Mouse (Mus musculus) intestine, postnatal 0 days (tissue): ENCODE measurements around the gene Cep112. TPM values are rescaled to one million over a fixed set of nuclear protein-coding genes. Genes with fewer than 3 reads are reported as not detected.

Source experiments
- ATAC-seq: fragments of 200-750 bp; cut with Nextera tagmentation; 2 replicates; pipeline ENCODE4 v1.8.0; 2017; ENCODE audit warnings: mild to moderate bottlenecking, moderate TSS enrichment, moderate library complexity
- H3K27ac ChIP-seq: fragments of 300-500 bp; sonication (generic); 2 replicates; pipeline ENCODE4 v1.5.1; 2014; ENCODE audit warnings: mild to moderate bottlenecking, low read depth, low read length, moderate library complexity
- H3K27me3 ChIP-seq: fragments of 300-500 bp; sonication (generic); replicated peaks from 2 replicates; pipeline ENCODE4 v1.6.1; 2014; ENCODE audit warnings: low read length, mixed read lengths; ENCODE audit not compliant: control insufficient read depth, insufficient read depth
- H3K36me3 ChIP-seq: fragments of 300-500 bp; sonication (generic); 2 replicates; pipeline ENCODE4 v1.6.1; 2014; ENCODE audit warnings: mild to moderate bottlenecking, moderate library complexity; ENCODE audit not compliant: control insufficient read depth, insufficient read depth
- H3K4me1 ChIP-seq: fragments of 300-500 bp; sonication (generic); replicated peaks from 2 replicates; pipeline ENCODE4 v1.6.1; 2014; ENCODE audit warnings: antibody characterized with exemption, low read length, mixed read lengths; ENCODE audit not compliant: control insufficient read depth, insufficient read depth
- H3K4me2 ChIP-seq: fragments of 300-500 bp; sonication (generic); replicated peaks from 2 replicates; pipeline ENCODE4 v1.6.1; 2014; ENCODE audit warnings: low read depth, mild to moderate bottlenecking, moderate library complexity
- H3K4me3 ChIP-seq: fragments of 300-500 bp; sonication (generic); 2 replicates; pipeline ENCODE4 v1.5.1; 2014; ENCODE audit warnings: low read depth, low read length
- H3K9ac ChIP-seq: fragments of 300-500 bp; sonication (generic); 2 replicates; pipeline ENCODE4 v1.6.1; 2014; ENCODE audit warnings: mild to moderate bottlenecking, low read depth, low read length
- H3K9me3 ChIP-seq: fragments of 300-500 bp; sonication (generic); 2 replicates; pipeline ENCODE4 v1.6.1; 2016; ENCODE audit warnings: mixed run types; ENCODE audit not compliant: control insufficient read depth
- CTCF ChIP-seq: sonication (generic); IDR thresholded peaks from 2 replicates; pipeline ENCODE4 v1.5.1; 2016; ENCODE audit warnings: low read depth, mild to moderate bottlenecking, control low read depth, antibody characterized with exemption, moderate library complexity
- WGBS: fragments of 180-500 bp; shearing (Covaris S2); extraction: QIAGEN DNeasy Blood & Tissue Kit; methylation state at CpG from one replicate; pipeline ENCODE4 v1.1.7; 2014; 5-methylcytosine and 5-hydroxymethylcytosine counted together
- polyA plus RNA-seq: library from polyadenylated mRNA; unstranded; fragments of >200 nt; fragmentation: Nextera tagmentation; extraction: Ambion mirVana; gene quantifications from 2 replicates; pipeline ENCODE4 v1.2.1, GENCODE M21; 2015

Cep112 gene
- polyA plus RNA-seq, 1 experiment from 2014 or later: 3.9 TPM

DNA sequence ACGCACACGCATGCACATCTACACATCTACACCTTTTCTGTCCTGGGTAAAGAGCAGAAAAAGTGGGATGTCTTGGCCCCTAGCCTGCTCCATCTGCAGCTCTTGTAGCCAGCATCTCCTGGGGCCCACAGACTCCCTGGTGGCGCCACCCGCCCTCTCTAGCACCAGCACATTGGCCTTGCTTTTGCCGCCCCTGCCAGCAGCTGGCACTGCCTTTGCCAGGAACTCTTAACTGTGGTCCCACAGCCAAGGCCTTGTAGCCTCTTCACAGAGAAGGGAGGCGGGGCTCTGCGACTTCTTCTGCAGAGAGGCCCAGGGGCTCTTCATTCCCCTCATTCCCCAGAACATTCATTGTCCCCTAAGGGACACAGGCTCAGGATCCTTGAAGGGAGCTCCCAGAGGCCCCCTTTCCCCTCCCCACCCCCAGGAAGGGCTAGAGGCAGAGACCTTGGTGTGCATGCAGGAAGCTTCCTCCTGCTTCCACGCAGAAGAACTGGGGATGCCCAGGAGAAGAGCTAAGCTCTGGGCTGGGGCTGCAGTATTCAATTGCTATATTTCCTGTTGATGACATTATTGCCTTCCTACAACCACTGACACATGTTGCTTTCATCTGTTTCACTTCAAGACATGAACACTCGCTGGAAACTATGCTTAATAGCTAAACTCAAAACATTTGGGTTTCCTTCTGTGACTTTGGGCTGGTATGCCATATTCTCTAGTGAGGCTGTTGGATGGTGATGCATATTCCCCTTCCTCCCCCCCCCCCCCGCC, 475.9 kb downstream of the Cep112 start:
- Histone ChIP-seq H3K36me3 (no peaks in the 10 kb centered on the region), H3K4me1 (no peaks in the 10 kb centered on the region), H3K27ac (no peak overlapping the region), H3K27me3 (no peaks in the 10 kb centered on the region), H3K9me3 (no peaks in the 10 kb centered on the region), H3K4me2 (no peak overlapping the region), H3K9ac (no peak overlapping the region), H3K4me3 (no peak overlapping the region)
- no peak for ATAC-seq
- 80% methylated on average over 10 of the region's 10 CpGs for WGBS
- no peak for TF ChIP-seq CTCF

DNA sequence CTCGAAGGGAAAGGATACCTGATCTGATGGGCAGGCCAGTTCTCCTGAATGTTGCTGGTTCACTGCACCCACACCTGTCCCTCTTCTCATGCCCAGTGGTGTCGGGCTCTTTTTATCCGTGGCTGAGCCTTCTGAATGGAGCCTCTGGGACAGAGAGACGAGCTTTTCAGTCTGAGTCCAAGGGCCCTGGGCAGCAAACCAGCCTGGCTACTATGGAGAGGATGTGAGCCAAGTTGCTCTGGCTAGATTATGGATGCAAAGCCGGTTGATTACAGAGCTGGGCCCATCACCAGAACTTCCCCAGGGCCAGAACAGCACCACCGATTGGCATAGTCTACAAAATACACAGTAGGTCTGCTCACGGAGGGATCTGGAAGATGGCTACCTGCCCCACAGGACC, 476.7 kb downstream of the Cep112 start:
- H3K36me3 ChIP-seq: no peaks in the 10 kb centered on the region
- H3K4me3 ChIP-seq: no peak overlapping the region
- no peaks in the 10 kb centered on the region for H3K27me3 ChIP-seq
- no peak for TF ChIP-seq CTCF
- no peaks in the 10 kb centered on the region for H3K4me1 ChIP-seq
- WGBS: 82% methylated on average over 7 of the region's 7 CpGs
- H3K27ac ChIP-seq: no peak overlapping the region
- H3K9me3 ChIP-seq: no peaks in the 10 kb centered on the region
- no peak overlapping the region for H3K9ac ChIP-seq
- no peak overlapping the region for H3K4me2 ChIP-seq
- ATAC-seq: no peak

GRCm38 (mm10) chr11:108902303-108902702, 477.3 kb downstream of the Cep112 start:
- Histone ChIP-seq H3K9ac (no peak overlapping the region), H3K4me2 (no peak overlapping the region), H3K9me3 (no peaks in the 10 kb centered on the region), H3K4me3 (no peak overlapping the region), H3K4me1 (no peaks in the 10 kb centered on the region), H3K27me3 (no peaks in the 10 kb centered on the region), H3K27ac (no peak overlapping the region), H3K36me3 (no peaks in the 10 kb centered on the region)
- no peak for TF ChIP-seq CTCF
- no peak for ATAC-seq
- 65% methylated on average over 4 of the region's 4 CpGs for WGBS

DNA sequence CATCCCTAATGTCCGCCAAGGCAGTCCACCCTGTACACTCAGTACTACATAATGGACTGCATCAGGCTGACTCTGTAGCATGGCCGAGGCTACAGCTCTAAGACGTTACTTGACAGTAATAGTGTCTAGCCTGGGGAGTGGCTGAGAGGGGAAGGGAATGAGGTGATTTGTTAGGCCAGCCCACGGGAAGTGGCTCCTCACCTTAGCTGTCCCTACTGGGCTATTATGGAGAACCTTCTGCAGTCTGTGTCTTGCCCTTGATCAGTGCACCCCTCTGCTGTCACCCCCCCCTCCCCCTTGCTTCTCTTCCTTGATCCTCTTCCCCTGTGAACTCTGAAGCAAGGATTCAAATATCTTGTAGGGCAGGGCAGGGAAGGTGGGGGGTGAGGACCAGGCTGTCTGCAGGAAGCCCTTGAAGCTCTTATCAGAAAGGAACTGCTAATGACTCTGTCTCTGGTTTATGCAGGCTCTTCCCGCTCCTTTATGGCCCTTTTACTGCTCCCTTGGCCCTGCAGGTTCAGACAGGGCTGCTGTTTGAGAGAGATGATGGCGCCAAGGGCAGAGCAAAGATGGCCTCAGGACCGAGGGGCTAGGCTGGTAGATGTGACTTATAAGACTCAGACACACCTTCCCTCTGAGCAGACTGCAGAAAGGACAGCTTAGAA, 481.7 kb downstream of the Cep112 start:
- WGBS: 26% methylated on average over 7 of the region's 7 CpGs
- no peak overlapping the region for H3K4me2 ChIP-seq
- H3K4me3 ChIP-seq: no peak overlapping the region
- H3K9me3 ChIP-seq: no peaks in the 10 kb centered on the region
- peak; percentile 84 for ATAC-seq
- H3K27me3 ChIP-seq: no peaks in the 10 kb centered on the region
- no peaks in the 10 kb centered on the region for H3K4me1 ChIP-seq
- H3K27ac ChIP-seq: no peak overlapping the region
- H3K36me3 ChIP-seq: no peaks in the 10 kb centered on the region
- no peak overlapping the region for H3K9ac ChIP-seq
- TF ChIP-seq CTCF: no peak

- Histone ChIP-seq H3K4me1 (no peaks in the 10 kb centered on the region), H3K4me3 (peak overlapping the region; percentile 11; the same call in 1 of the 2 replicates), H3K27ac (peak overlapping the region; percentile 52; the same call in 1 of the 2 replicates), H3K4me2 (peak overlapping the region; percentile 59), H3K27me3 (no peaks in the 10 kb centered on the region), H3K9ac (peak overlapping the region; percentile 11; the same call in 1 of the 2 replicates), H3K36me3 (no peaks in the 10 kb centered on the region), H3K9me3 (no peaks in the 10 kb centered on the region)
- no peak for ATAC-seq
- no peak for TF ChIP-seq CTCF
- WGBS: 11% methylated on average over 24 of the region's 24 CpGs
These were observed 484.6 kb downstream of the Cep112 start for GRCm38 (mm10) chr11:108909396-108910195.

Other genes with a start within 250 kb of the Cep112 start
- gene Apoh, start 81.8 kb upstream of the Cep112 start, polyA plus RNA-seq: 0.77 and 0.94 TPM in 2 replicates
- 14.5 and 15.0 TPM in 2 replicates for gene Prkca, start 81.3 kb upstream of the Cep112 start, polyA plus RNA-seq